Mouse (Mus musculus) embryonic fibroblast, embryonic 13.5 days (primary cell): ENCODE measurements around the gene Cracr2b.

ENCODE experiments used
- CTCF ChIP-seq: IDR thresholded peaks from 2 replicates; pipeline ENCODE4 v1.5.1; 2011; ENCODE audit warnings: mild to moderate bottlenecking, control low read depth, low read length, moderate library complexity, borderline replicate concordance; ENCODE audit not compliant: insufficient read depth
- POLR2A ChIP-seq: IDR thresholded peaks from 2 replicates; pipeline ENCODE4 v1.6.1; 2011; ENCODE audit warnings: low read depth, mild to moderate bottlenecking, control low read depth, low read length, moderate library complexity

- TF ChIP-seq POLR2A = no peak
- TF ChIP-seq CTCF = no peak
Measured at GRCm38 (mm10) chr7:141484186-141485120, 23.6 kb downstream of the Cracr2b start.
